Mouse (Mus musculus): ENCODE data around the gene Zmym1. TPM values are rescaled to one million over a fixed set of nuclear protein-coding genes. Genes with fewer than 3 reads are reported as not detected.
A peak's percentile ranks its signal among the peaks of the same experiment; 100 is the strongest.

The Zmym1 gene
- polyA plus RNA-seq, 1 experiment from 2014 or later: 28.1 TPM

DNA sequence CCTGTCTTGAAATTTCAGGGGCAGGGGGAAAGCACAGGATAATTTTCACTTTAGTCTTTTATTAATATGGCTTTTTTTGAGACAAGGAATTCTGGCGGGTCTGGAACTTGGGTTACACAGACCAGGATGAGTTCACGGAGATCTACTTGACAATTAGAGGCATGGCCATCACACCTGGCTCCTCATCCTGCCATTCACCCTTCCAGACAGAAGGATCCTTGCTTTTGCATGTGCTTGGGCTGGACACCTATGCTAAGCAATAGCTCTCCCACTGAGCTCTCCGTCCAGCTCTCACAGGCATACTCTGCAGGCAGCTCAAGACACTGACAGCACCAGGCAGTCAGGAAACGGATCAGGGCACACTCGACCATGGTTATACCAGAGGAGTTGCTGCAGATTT lies 7.9 kb downstream of the Zmym1 start:
- Histone ChIP-seq H3K36me3 (peaks cover 96% of the 10 kb centered on the region), H3K27ac (no peak overlapping the region), H3K9me3 (no peaks in the 10 kb centered on the region), H3K27me3 (ENCODE audit: insufficient read depth, poor library complexity, severe bottlenecking) (no peaks in the 10 kb centered on the region), H3K4me3 (no peak overlapping the region), H3K4me1 (replicated peaks) (no peaks in the 10 kb centered on the region)
- DNase-seq (ENCODE audit: low spot score): no peak
- WGBS: 93% methylated on average over 5 of the region's 5 CpGs

DNA sequence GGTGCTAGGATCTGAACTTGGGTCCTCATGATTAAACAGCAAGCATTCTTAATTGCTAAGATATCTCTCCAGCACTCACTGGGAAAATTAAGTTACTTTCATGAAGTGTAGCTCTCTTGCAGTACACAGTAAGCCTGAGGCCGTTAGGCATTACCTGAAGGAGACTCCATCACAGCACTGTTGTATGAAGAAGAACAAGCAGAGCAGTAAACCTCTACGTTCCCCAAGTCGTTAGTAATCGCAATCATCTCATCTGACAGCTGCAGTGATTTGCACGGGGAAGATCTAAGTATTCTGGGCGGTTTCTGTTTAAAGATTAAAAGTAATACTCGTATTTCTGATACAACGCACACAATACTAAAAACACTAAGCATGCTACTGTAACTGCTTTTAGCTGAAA lies 9.8 kb downstream of the Zmym1 start:
- Histone ChIP-seq H3K9me3 (no peaks in the 10 kb centered on the region), H3K27ac (no peak overlapping the region), H3K27me3 (ENCODE audit: insufficient read depth, poor library complexity, severe bottlenecking) (no peaks in the 10 kb centered on the region), H3K4me1 (replicated peaks) (no peaks in the 10 kb centered on the region), H3K4me3 (no peak overlapping the region), H3K36me3 (peaks cover 96% of the 10 kb centered on the region)
- DNase-seq (ENCODE audit: low spot score): no peak
- 91% methylated on average over 8 of the region's 8 CpGs for WGBS

DNA sequence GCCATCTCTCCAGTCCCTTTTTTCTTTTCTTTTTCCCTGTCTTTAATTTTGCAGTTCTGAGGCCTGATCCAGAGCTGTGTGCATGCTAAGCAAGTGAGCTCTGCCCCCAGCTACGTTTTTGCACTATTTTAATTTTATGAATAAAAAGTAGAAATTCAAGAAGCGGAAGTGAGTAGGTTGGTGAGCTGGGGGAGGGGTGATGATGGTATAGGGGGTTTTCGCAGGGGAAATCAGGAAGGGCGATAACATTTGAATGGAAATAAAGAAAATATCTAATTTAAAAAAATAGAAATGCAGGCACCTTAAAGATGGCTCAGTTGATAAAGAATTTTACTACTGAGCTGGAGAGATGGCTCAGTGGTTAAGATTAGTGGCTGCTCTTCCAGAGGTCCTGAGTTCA lies 17.4 kb downstream of the Zmym1 start:
- Histone ChIP-seq H3K27ac (no peak overlapping the region), H3K27me3 (ENCODE audit: insufficient read depth, poor library complexity, severe bottlenecking) (no peaks in the 10 kb centered on the region), H3K9me3 (no peaks in the 10 kb centered on the region), H3K4me3 (no peak overlapping the region), H3K4me1 (replicated peaks) (no peaks in the 10 kb centered on the region), H3K36me3 (peaks cover 95% of the 10 kb centered on the region)
- WGBS: 86% methylated on average over 4 of the region's 4 CpGs
- no peak for DNase-seq (ENCODE audit: low spot score)

DNA sequence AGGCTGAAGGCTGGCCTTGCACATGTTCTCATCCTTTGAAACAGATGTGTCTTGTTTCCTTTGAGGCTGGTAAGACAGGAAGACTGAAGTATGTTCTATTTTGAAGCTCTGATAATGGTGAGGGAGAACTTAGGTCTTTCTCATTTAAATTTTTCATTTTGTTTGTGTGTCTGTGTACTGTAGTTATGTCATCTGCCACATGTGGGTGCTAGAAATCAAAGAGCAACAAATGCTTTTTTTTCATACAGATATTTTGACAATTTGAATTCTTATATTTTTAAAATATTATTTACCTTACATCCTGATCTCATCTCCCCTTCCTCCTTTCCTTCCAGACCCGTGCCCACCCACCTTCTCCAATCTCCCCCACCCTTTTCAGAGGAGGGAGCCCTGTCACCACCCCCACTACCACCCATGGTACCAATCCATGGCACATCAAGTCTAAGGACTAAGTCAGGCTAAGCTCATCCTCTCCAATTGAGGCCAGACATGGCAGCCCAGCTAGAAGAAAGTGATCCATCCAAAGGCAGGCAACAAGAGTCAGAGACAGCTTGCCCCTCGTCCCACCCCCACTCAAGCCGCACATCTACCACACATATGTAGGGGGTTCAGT lies 21.0 kb downstream of the Zmym1 start:
- Histone ChIP-seq H3K4me1 (replicated peaks) (no peaks in the 10 kb centered on the region), H3K27ac (no peak overlapping the region), H3K4me3 (no peak overlapping the region), H3K9me3 (no peaks in the 10 kb centered on the region), H3K27me3 (ENCODE audit: insufficient read depth, poor library complexity, severe bottlenecking) (no peaks in the 10 kb centered on the region), H3K36me3 (peaks cover 95% of the 10 kb centered on the region)
- 81% methylated on average over 3 of the region's 3 CpGs for WGBS
- DNase-seq (ENCODE audit: low spot score): no peak

DNA sequence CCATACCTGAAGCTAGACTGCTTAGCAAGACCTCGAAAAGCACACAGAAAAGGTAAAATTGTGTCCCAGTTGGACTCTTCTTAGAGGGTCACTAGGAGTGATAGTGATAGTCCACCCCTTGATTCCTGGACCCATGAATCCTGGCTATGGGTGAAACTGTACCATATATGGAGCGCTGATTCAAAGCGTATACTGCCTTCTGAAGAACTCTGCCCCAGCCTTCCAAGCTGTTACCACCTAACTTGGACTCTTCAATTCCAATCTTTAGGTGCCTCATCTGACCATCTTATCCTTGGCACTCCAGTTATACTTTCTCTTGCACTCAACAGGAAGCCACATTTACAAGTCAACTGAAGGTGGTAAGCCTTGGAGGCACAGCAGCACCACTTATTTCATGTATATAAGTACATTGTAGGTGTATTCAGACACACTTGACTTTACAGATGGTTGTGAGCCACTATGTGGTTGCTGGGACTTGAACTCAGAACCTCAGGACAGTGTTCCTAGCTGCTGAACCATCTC lies 22.1 kb downstream of the Zmym1 start:
- Histone ChIP-seq H3K4me3 (no peak overlapping the region), H3K27ac (no peak overlapping the region), H3K4me1 (replicated peaks) (no peaks in the 10 kb centered on the region), H3K9me3 (no peaks in the 10 kb centered on the region), H3K36me3 (peaks cover 95% of the 10 kb centered on the region), H3K27me3 (ENCODE audit: insufficient read depth, poor library complexity, severe bottlenecking) (no peaks in the 10 kb centered on the region)
- no peak for DNase-seq (ENCODE audit: low spot score)
- 93% methylated on average over 3 of the region's 3 CpGs for WGBS

DNA sequence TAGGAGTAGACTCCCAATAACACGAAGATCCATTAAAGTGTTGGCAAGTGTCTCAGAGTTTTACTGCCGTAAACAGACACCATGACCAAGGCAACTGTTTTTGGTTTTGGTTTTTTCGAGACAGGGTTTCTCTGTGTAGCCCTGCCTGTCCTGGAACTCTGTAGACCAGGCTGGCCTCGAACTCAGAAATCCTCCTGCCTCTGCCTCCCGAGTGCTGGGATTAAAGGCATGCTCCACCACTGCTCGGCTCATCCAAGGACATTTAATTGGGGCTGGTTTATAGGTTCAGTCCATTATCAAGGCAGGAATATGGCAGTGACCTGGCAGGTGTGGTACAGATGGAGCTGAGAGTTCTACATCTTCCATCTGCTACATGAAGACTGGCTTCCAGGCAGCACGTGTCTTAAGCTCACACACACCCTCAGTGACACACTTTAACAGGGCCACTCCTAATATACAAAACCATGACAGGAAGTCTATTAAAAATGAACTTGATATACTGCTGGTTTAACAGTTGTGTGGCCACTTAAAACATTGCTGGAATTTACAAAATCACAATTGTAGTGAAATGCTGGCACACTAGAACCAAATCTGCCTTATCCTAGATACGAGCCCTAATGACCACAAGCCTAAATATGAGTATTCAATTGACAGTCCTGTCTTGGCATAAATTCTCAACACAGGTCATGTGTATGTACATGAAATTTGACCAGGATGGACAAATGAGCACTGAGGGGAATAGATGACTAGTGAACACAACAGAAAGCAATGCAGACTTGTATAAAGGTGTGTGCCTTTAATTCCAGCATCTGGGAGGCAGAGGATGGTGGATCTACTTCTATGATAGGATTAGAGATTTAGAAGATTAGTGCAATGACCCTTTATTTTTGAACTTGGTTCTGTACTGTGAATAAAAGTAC lies 22.8 kb downstream of the Zmym1 start:
- WGBS: 90% methylated on average over 8 of the region's 8 CpGs
- DNase-seq (ENCODE audit: low spot score): no peak
- no peak overlapping the region for H3K27ac ChIP-seq
- H3K4me1 ChIP-seq (replicated peaks): no peaks in the 10 kb centered on the region
- H3K4me3 ChIP-seq: no peak overlapping the region
- no peaks in the 10 kb centered on the region for H3K9me3 ChIP-seq
- H3K27me3 ChIP-seq (ENCODE audit: insufficient read depth, poor library complexity, severe bottlenecking): no peaks in the 10 kb centered on the region
- peaks cover 95% of the 10 kb centered on the region for H3K36me3 ChIP-seq

DNA sequence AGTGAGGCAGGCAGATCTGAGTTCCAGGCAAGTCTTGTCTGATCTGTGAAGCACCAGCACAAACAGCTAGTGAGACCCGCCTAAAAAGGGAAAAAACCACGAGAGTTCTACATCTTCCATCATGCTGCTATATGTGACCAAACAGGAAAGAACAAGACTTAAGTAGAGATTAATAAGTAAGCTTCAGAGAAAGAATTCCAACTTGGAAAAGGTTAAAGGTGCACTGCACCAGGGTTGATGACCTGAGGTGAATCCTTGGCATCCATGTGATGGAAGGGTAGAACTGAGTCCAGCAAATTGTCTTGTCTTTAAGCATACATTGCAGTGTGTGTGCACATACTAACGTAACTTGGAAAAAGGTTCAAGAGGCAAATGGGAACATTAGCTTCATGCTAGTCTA lies 23.8 kb downstream of the Zmym1 start:
- no peak overlapping the region for H3K27ac ChIP-seq
- no peaks in the 10 kb centered on the region for H3K27me3 ChIP-seq (ENCODE audit: insufficient read depth, poor library complexity, severe bottlenecking)
- H3K36me3 ChIP-seq: peaks cover 97% of the 10 kb centered on the region
- no peak overlapping the region for H3K4me3 ChIP-seq
- 91% methylated on average over 3 of the region's 3 CpGs for WGBS
- DNase-seq (ENCODE audit: low spot score): no peak
- H3K4me1 ChIP-seq (replicated peaks): no peaks in the 10 kb centered on the region
- no peaks in the 10 kb centered on the region for H3K9me3 ChIP-seq

DNA sequence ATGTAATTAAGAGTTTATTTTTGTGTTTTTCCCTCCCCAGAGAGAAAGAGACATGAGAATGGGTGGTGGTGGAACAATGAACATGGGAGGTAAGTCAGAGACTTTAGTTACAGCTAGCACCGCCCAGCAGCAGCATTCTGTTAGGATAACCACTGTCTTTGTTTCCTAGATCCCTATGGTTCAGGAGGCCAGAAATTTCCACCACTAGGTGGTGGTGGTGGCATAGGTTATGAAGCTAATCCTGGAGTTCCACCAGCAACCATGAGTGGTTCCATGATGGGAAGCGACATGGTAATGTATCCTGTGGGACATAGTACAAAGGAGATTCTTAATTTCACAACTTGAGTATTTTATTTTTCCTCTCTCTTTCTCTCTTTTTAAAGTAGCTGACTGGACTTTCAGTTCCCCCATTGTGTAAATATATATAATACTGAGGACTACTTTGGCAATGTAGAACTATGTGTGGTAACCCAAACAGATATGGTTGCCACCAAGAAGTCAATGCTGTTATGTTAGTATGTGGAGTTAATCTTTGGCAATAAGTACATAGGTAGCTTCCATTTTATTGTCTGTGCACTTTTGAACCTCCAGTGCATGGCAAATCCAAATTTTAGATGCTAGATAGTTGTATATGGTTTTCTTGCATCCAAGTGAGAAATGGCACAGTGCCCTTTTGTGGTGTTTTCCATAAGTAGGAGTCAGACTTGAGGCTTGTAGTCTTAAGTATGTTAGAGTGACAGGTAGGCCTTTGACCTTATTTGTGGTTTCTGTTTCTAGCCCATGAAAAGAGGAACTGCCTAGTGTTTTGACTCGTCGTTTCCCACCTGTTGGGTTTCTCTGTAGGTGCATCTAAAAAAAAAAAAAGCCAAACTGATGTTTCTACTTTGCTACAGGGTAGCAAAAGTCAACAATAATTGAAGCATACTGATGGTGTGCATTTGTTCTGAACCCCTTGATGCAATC lies 33.4 kb downstream of the Zmym1 start:
- no peaks in the 10 kb centered on the region for H3K9me3 ChIP-seq
- DNase-seq (ENCODE audit: low spot score): peak; percentile 41
- no peak overlapping the region for H3K4me3 ChIP-seq
- no peaks in the 10 kb centered on the region for H3K27me3 ChIP-seq (ENCODE audit: insufficient read depth, poor library complexity, severe bottlenecking)
- WGBS: 74% methylated on average over 4 of the region's 4 CpGs
- H3K27ac ChIP-seq: no peak overlapping the region
- H3K4me1 ChIP-seq (replicated peaks): peaks cover 32% of the 10 kb centered on the region
- peaks cover 100% of the 10 kb centered on the region for H3K36me3 ChIP-seq

DNA sequence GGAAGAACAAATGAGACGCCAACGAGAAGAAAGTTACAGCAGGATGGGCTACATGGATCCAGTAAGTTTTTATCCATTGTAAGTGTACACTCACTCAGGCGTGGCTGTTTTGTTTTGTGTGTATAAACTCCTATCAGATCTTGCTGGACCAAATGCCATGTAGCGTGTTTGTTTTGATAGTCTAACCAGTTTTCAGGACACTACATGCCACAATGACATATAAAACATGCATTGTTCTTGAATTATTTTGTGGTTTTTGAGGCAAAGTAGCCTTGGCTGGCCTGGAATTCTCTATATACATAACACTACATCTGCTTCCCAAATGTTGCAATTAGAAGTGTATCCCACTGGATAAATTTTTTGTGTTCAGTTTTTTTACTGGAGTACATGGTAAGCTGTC lies 34.1 kb downstream of the Zmym1 start:
- H3K4me1 ChIP-seq (replicated peaks): peaks cover 32% of the 10 kb centered on the region
- 91% methylated on average over 4 of the region's 4 CpGs for WGBS
- no peaks in the 10 kb centered on the region for H3K9me3 ChIP-seq
- H3K4me3 ChIP-seq: no peak overlapping the region
- DNase-seq (ENCODE audit: low spot score): no peak
- H3K27ac ChIP-seq: no peak overlapping the region
- H3K27me3 ChIP-seq (ENCODE audit: insufficient read depth, poor library complexity, severe bottlenecking): no peaks in the 10 kb centered on the region
- peaks cover 97% of the 10 kb centered on the region for H3K36me3 ChIP-seq

DNA sequence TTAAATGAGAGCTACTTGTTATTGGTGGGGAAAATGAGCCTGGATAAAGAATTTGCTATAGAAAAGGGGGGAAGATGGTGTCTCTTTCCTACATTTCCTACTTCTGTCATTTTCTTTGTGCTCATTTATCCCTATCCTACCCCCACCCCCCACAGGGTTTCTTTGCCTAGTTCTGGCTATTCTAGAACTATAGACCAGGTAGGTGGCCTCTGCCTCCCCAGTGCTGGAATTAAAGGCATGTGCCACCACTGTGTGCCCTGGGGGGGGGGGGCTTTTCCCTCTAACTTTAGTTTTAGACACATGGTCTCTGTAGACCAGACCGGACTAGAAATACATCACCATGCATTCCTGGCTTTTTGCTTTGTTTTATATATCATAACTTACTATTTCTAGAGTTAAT lies 36.7 kb downstream of the Zmym1 start:
- Histone ChIP-seq H3K4me1 (replicated peaks) (peaks cover 36% of the 10 kb centered on the region), H3K4me3 (peak overlapping the region; percentile 100), H3K27ac (no peak overlapping the region), H3K9me3 (no peaks in the 10 kb centered on the region), H3K27me3 (ENCODE audit: insufficient read depth, poor library complexity, severe bottlenecking) (no peaks in the 10 kb centered on the region), H3K36me3 (peaks cover 72% of the 10 kb centered on the region)
- DNase-seq (ENCODE audit: low spot score): no peak
- 77% methylated on average over 1 of the region's 1 CpGs for WGBS

DNA sequence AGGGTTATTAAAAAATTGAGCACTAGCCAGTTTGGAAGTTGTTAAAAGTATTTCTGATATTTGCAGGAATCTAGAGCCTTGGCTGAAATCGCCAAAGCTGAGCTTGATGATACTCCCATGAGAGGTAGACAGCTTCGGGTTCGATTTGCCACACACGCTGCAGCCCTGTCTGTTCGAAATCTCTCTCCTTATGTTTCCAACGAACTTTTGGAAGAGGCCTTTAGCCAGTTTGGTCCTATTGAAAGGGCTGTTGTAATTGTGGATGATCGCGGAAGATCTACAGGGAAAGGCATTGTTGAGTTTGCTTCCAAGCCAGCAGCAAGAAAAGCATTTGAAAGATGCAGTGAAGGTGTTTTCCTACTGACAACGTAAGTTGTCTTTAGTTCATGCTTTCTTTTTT lies 37.8 kb downstream of the Zmym1 start:
- Histone ChIP-seq H3K4me3 (peak overlapping the region; percentile 100), H3K27me3 (ENCODE audit: insufficient read depth, poor library complexity, severe bottlenecking) (no peaks in the 10 kb centered on the region), H3K4me1 (replicated peaks) (peaks cover 36% of the 10 kb centered on the region), H3K27ac (no peak overlapping the region), H3K36me3 (peaks cover 61% of the 10 kb centered on the region), H3K9me3 (no peaks in the 10 kb centered on the region)
- WGBS: 8% methylated on average over 9 of the region's 9 CpGs
- no peak for DNase-seq (ENCODE audit: low spot score)

DNA sequence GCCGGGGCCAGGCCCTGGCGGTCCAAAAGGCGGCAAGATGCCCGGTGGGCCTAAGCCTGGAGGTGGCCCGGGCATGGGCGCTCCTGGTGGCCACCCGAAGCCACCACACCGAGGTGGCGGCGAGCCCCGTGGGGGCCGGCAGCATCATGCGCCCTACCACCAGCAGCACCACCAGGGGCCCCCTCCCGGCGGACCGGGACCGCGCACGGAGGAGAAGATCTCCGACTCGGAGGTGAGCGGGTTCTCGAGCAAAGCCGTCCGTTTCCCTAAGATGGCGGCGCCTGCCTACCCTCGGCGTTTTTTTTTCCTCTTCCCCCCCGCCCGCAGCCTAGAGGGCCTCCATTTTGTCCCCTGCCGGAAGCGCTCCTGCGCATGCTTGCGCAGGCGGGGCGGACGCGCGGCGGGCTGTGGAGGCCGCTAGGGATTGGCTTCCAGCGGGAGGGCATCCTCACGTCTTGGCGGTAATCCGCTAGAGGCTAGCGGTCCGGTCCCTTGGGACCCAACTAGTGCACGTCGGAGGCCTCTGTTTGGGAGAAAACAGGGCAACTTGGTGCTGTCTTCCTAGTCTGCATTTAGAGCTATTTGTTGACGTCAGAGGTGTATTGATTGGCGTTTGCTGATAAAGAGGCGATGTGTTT lies 38.8 kb downstream of the Zmym1 start:
- under 1% methylated on average over 53 of the region's 53 CpGs for WGBS
- Histone ChIP-seq H3K4me1 (replicated peaks) (peaks cover 36% of the 10 kb centered on the region), H3K27me3 (ENCODE audit: insufficient read depth, poor library complexity, severe bottlenecking) (no peaks in the 10 kb centered on the region), H3K27ac (peak overlapping the region; percentile 100), H3K9me3 (no peaks in the 10 kb centered on the region), H3K4me3 (peak overlapping the region; percentile 100), H3K36me3 (peaks cover 50% of the 10 kb centered on the region)
- peak; percentile 89 for DNase-seq (ENCODE audit: low spot score)
